Mouse (Mus musculus) ES-Bruce4 (cell line): ENCODE measurements around the gene Ddi2. TPM values are rescaled to one million over a fixed set of nuclear protein-coding genes. Genes with fewer than 3 reads are reported as not detected.

Source experiments
- H3K27ac ChIP-seq: 2 replicates; pipeline ENCODE4 v1.5.1; 2012; ENCODE audit warnings: low read length, inconsistent platforms; ENCODE audit not compliant: insufficient read depth
- H3K27me3 ChIP-seq: 2 replicates; pipeline ENCODE4 v1.6.1; 2012; ENCODE audit warnings: mild to moderate bottlenecking, low read length, inconsistent platforms; ENCODE audit not compliant: control insufficient read depth, poor library complexity, insufficient read depth, severe bottlenecking
- H3K36me3 ChIP-seq: 2 replicates; pipeline ENCODE4 v1.6.1; 2012; ENCODE audit warnings: inconsistent platforms, mild to moderate bottlenecking, low read length, moderate library complexity; ENCODE audit not compliant: control insufficient read depth, poor library complexity, insufficient read depth, severe bottlenecking
- H3K4me1 ChIP-seq: one replicate; pipeline ENCODE4 v1.8.1; 2011; ENCODE audit warnings: low read length; ENCODE audit not compliant: control insufficient read depth, insufficient read depth
- H3K4me3 ChIP-seq: 2 replicates; pipeline ENCODE4 v1.5.1; 2011; ENCODE audit warnings: low read depth, mild to moderate bottlenecking, low read length
- H3K9ac ChIP-seq: 2 replicates; pipeline ENCODE4 v1.6.1; 2012; ENCODE audit warnings: low read depth, mild to moderate bottlenecking, inconsistent platforms; ENCODE audit not compliant: poor library complexity, severe bottlenecking
- H3K9me3 ChIP-seq: replicated peaks from 2 replicates; pipeline ENCODE4 v1.6.1; 2012; ENCODE audit warnings: mild to moderate bottlenecking, low read length, inconsistent platforms; ENCODE audit not compliant: control insufficient read depth, poor library complexity, insufficient read depth, severe bottlenecking
- CTCF ChIP-seq: IDR thresholded peaks from one replicate; pipeline ENCODE4 v1.8.1; 2011; ENCODE audit warnings: low read depth, low read length
- EP300 ChIP-seq: IDR thresholded peaks from 2 replicates; pipeline ENCODE4 v1.6.1; 2011; ENCODE audit warnings: low read depth, low read length; ENCODE audit not compliant: insufficient read depth
- POLR2A ChIP-seq: IDR thresholded peaks from one replicate; pipeline ENCODE4 v1.8.1; 2011; ENCODE audit warnings: low read length; ENCODE audit not compliant: insufficient read depth
- polyA plus RNA-seq: library from polyadenylated mRNA; stranded (reverse); fragments of >200 nt; gene quantifications from 2 replicates; pipeline ENCODE4 v1.2.4, GENCODE M21; 2011; ENCODE audit warnings: low read depth; ENCODE audit not compliant: missing spikeins, insufficient read depth, insufficient read length

The Ddi2 gene
- polyA plus RNA-seq, 1 experiment, result 46.0 TPM

GRCm38 (mm10) chr4:141654509-141654908 lies 68.7 kb downstream of the Ddi2 start:
- Histone ChIP-seq H3K4me1 (no peaks in the 10 kb centered on the region), H3K27ac (no peak overlapping the region), H3K4me3 (no peak overlapping the region), H3K9me3 (no peaks in the 10 kb centered on the region), H3K9ac (no peak overlapping the region), H3K27me3 (no peaks in the 10 kb centered on the region), H3K36me3 (no peaks in the 10 kb centered on the region)
- no peak for TF ChIP-seq POLR2A

GRCm38 (mm10) chr4:141653813-141654212 lies 69.4 kb downstream of the Ddi2 start:
- Histone ChIP-seq H3K9ac (no peak overlapping the region), H3K27me3 (no peaks in the 10 kb centered on the region), H3K36me3 (no peaks in the 10 kb centered on the region), H3K4me3 (no peak overlapping the region), H3K4me1 (no peaks in the 10 kb centered on the region), H3K27ac (no peak overlapping the region), H3K9me3 (no peaks in the 10 kb centered on the region)
- TF ChIP-seq CTCF (no peak), POLR2A (no peak), EP300 (no peak)

- Histone ChIP-seq H3K9ac (no peak overlapping the region), H3K4me3 (no peak overlapping the region), H3K9me3 (no peaks in the 10 kb centered on the region), H3K36me3 (no peaks in the 10 kb centered on the region), H3K27me3 (no peaks in the 10 kb centered on the region), H3K4me1 (no peaks in the 10 kb centered on the region), H3K27ac (no peak overlapping the region)
- no peak for TF ChIP-seq POLR2A
- no peak for TF ChIP-seq EP300
- no peak for TF ChIP-seq CTCF
These were observed 70.2 kb downstream of the Ddi2 start for GRCm38 (mm10) chr4:141653044-141653443.

GRCm38 (mm10) chr4:141651944-141652343 lies 71.3 kb downstream of the Ddi2 start:
- Histone ChIP-seq H3K4me1 (no peaks in the 10 kb centered on the region), H3K9ac (no peak overlapping the region), H3K27ac (no peak overlapping the region), H3K4me3 (no peak overlapping the region), H3K36me3 (no peaks in the 10 kb centered on the region), H3K27me3 (no peaks in the 10 kb centered on the region), H3K9me3 (no peaks in the 10 kb centered on the region)
- TF ChIP-seq EP300, result no peak
- no peak for TF ChIP-seq POLR2A
- no peak for TF ChIP-seq CTCF

- no peaks in the 10 kb centered on the region for H3K4me1 ChIP-seq
- H3K36me3 ChIP-seq, result no peaks in the 10 kb centered on the region
These were observed 71.9 kb downstream of the Ddi2 start for GRCm38 (mm10) chr4:141651286-141651685.

GRCm38 (mm10) chr4:141649244-141649643 lies 74.0 kb downstream of the Ddi2 start:
- H3K9ac ChIP-seq, result no peak overlapping the region
- no peaks in the 10 kb centered on the region for H3K4me1 ChIP-seq
- no peaks in the 10 kb centered on the region for H3K9me3 ChIP-seq
- H3K27me3 ChIP-seq, result no peaks in the 10 kb centered on the region
- no peak overlapping the region for H3K27ac ChIP-seq
- no peaks in the 10 kb centered on the region for H3K36me3 ChIP-seq
- no peak overlapping the region for H3K4me3 ChIP-seq
- TF ChIP-seq CTCF (no peak), POLR2A (no peak), EP300 (no peak)

More at GRCm38 (mm10) chr4:141651286-141651685, 71.9 kb downstream of the Ddi2 start:
- no peak overlapping the region for H3K27ac ChIP-seq
- H3K4me3 ChIP-seq, result no peak overlapping the region
- H3K9ac ChIP-seq, result no peak overlapping the region
- no peaks in the 10 kb centered on the region for H3K27me3 ChIP-seq
- no peaks in the 10 kb centered on the region for H3K9me3 ChIP-seq
- TF ChIP-seq POLR2A, result no peak
- no peak for TF ChIP-seq CTCF
